Mouse (Mus musculus) hindbrain, embryonic 14.5 days (tissue): ENCODE data around the gene Rpp38. TPM values are rescaled to one million over a fixed set of nuclear protein-coding genes. Genes with fewer than 3 reads are reported as not detected.

Source experiments
- ATAC-seq: fragments of 200-750 bp; cut with Nextera tagmentation; 2 replicates; pipeline ENCODE4 v1.8.0; 2017; ENCODE audit warnings: moderate number of reproducible peaks, mild to moderate bottlenecking, moderate TSS enrichment, moderate library complexity; ENCODE audit not compliant: low FRiP score
- DNase-seq: peaks from one replicate; pipeline ENCODE4 v3.0.0-alpha.2; 2015; ENCODE audit warnings: low spot score
- H3K27ac ChIP-seq: fragments of 300-500 bp; sonication (generic); 2 replicates; pipeline ENCODE4 v1.5.1; 2014; ENCODE audit warnings: mild to moderate bottlenecking, moderate library complexity
- H3K27me3 ChIP-seq: fragments of 300-500 bp; sonication (generic); 2 replicates; pipeline ENCODE4 v1.6.1; 2014; ENCODE audit warnings: mild to moderate bottlenecking, low read length, mixed read lengths; ENCODE audit not compliant: control insufficient read depth, insufficient read depth
- H3K36me3 ChIP-seq: fragments of 300-500 bp; sonication (generic); replicated peaks from 2 replicates; pipeline ENCODE4 v1.6.1; 2014; ENCODE audit not compliant: control insufficient read depth, insufficient read depth
- H3K4me1 ChIP-seq: fragments of 300-500 bp; sonication (generic); replicated peaks from 2 replicates; pipeline ENCODE4 v1.6.1; 2014; ENCODE audit warnings: antibody characterized with exemption, low read length, mixed read lengths; ENCODE audit not compliant: control insufficient read depth, insufficient read depth
- H3K4me2 ChIP-seq: fragments of 300-500 bp; sonication (generic); replicated peaks from 2 replicates; pipeline ENCODE4 v1.6.1; 2014; ENCODE audit warnings: mild to moderate bottlenecking, moderate library complexity
- H3K4me3 ChIP-seq: fragments of 300-500 bp; sonication (generic); replicated peaks from 2 replicates; pipeline ENCODE4 v1.5.1; 2014; ENCODE audit warnings: mild to moderate bottlenecking, low read length
- H3K9ac ChIP-seq: fragments of 300-500 bp; sonication (generic); 2 replicates; pipeline ENCODE4 v1.6.1; 2014
- H3K9me3 ChIP-seq: fragments of 300-500 bp; sonication (generic); 2 replicates; pipeline ENCODE4 v1.6.1; 2016; ENCODE audit warnings: low read length; ENCODE audit not compliant: control insufficient read depth
- WGBS: fragments of 180-500 bp; shearing (Covaris S2); extraction: QIAGEN DNeasy Blood & Tissue Kit; methylation state at CpG from one replicate; pipeline ENCODE4 v1.1.7; 2014; 5-methylcytosine and 5-hydroxymethylcytosine counted together
- polyA plus RNA-seq: library from polyadenylated mRNA; unstranded; fragments of >200 nt; fragmentation: Nextera tagmentation; extraction: Ambion mirVana; gene quantifications from 2 replicates; pipeline ENCODE4 v1.2.1, GENCODE M21; 2014

Rpp38 gene
- polyA plus RNA-seq, 1 experiment from 2014 or later, result 15.4 TPM

DNA sequence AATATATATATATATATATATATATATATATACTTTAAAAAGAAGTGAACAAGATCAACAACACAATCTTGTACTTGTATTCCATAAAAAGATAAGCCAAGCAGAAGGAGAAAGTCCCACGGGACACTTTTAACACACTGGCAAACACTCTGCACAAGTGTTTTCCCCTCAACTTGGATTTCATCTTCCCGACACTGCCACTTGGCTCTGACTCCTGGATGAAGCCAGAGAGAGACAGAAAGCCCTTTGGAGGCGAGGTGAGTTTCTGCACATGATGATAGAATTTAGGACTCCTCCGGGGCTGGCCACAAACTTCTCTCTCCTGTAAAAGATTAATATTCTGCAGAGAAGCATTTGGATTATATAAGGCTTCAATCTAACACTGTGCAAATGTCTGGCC is 51.1 kb downstream of the Rpp38 start:
- H3K4me2 ChIP-seq, result no peak overlapping the region
- H3K36me3 ChIP-seq, result no peaks in the 10 kb centered on the region
- no peaks in the 10 kb centered on the region for H3K9me3 ChIP-seq
- DNase-seq (no peak), ATAC-seq (no peak)
- no peak overlapping the region for H3K9ac ChIP-seq
- H3K4me1 ChIP-seq, result peaks cover 15% of the 10 kb centered on the region
- H3K4me3 ChIP-seq, result no peak overlapping the region
- no peak overlapping the region for H3K27ac ChIP-seq
- no peaks in the 10 kb centered on the region for H3K27me3 ChIP-seq
- 94% methylated on average over 4 of the region's 4 CpGs for WGBS

Other genes starting within 250 kb of the Rpp38 start
- 52.4 and 59.0 TPM in 2 replicates for gene Fam171a1, start 218.4 kb downstream of the Rpp38 start, polyA plus RNA-seq
- gene Nmt2, start 48.4 kb downstream of the Rpp38 start, polyA plus RNA-seq, result 98.2 and 103 TPM in 2 replicates
- gene Acbd7, start 3.5 kb upstream of the Rpp38 start, polyA plus RNA-seq, result 3.4 and 4.2 TPM in 2 replicates
- gene Olah, start 64.6 kb upstream of the Rpp38 start, polyA plus RNA-seq, result not detected in 2 replicates
- 6.5 and 8.4 TPM in 2 replicates for gene Meig1, start 90.0 kb upstream of the Rpp38 start, polyA plus RNA-seq
- gene Dclre1c, start 91.5 kb upstream of the Rpp38 start, polyA plus RNA-seq, result 7.4 and 9.4 TPM in 2 replicates
- gene Suv39h2, start 142.4 kb upstream of the Rpp38 start, polyA plus RNA-seq, result 10.0 and 11.1 TPM in 2 replicates
- 7.5 and 8.8 TPM in 2 replicates for gene Gm45902, start 180.1 kb upstream of the Rpp38 start, polyA plus RNA-seq
- gene Hspa14, start 180.2 kb upstream of the Rpp38 start, polyA plus RNA-seq, result 66.4 and 67.7 TPM in 2 replicates
- 0.10 and 0.24 TPM in 2 replicates for gene Cdnf, start 180.4 kb upstream of the Rpp38 start, polyA plus RNA-seq
- 38.7 and 39.9 TPM in 2 replicates for gene Fam107b, start 237.8 kb upstream of the Rpp38 start, polyA plus RNA-seq